Mouse (Mus musculus) cerebellum, adult 11-12 months (tissue): ENCODE data around the gene Dscaml1.
A peak's percentile ranks its signal among the peaks of the same experiment; 100 is the strongest.

Source experiments
- DNase-seq: peaks from one replicate; pipeline ENCODE4 v3.0.0; 2022

Dscaml1 gene

GRCm38 (mm10) chr9:45574021-45574420 lies 147.6 kb downstream of the Dscaml1 start:
- DNase-seq, result no peak

GRCm38 (mm10) chr9:45580069-45580795 lies 153.8 kb downstream of the Dscaml1 start:
- DNase-seq, result no peak

GRCm38 (mm10) chr9:45586475-45586874 lies 160.0 kb downstream of the Dscaml1 start:
- no peak for DNase-seq

GRCm38 (mm10) chr9:45587704-45588103 lies 161.3 kb downstream of the Dscaml1 start:
- no peak for DNase-seq

GRCm38 (mm10) chr9:45589867-45590266 lies 163.4 kb downstream of the Dscaml1 start:
- DNase-seq, result peak; percentile 67

- DNase-seq, result no peak
These were observed 164.6 kb downstream of the Dscaml1 start for GRCm38 (mm10) chr9:45591061-45591460.

- peak; percentile 99 for DNase-seq
These were observed 165.9 kb downstream of the Dscaml1 start for GRCm38 (mm10) chr9:45592374-45592773.

GRCm38 (mm10) chr9:45598117-45598516 lies 171.7 kb downstream of the Dscaml1 start:
- DNase-seq, result peak; percentile 88

GRCm38 (mm10) chr9:45599377-45599776 lies 172.9 kb downstream of the Dscaml1 start:
- DNase-seq, result no peak

- peak; percentile 90 for DNase-seq
These were observed 180.9 kb downstream of the Dscaml1 start for GRCm38 (mm10) chr9:45607337-45607736.

- no peak for DNase-seq
These were observed 181.9 kb downstream of the Dscaml1 start for GRCm38 (mm10) chr9:45608097-45609031.

- DNase-seq, result no peak
These were observed 184.1 kb downstream of the Dscaml1 start for GRCm38 (mm10) chr9:45610336-45611060.

- DNase-seq, result no peak
These were observed 188.2 kb downstream of the Dscaml1 start for GRCm38 (mm10) chr9:45614616-45615015.

- no peak for DNase-seq
These were observed 191.5 kb downstream of the Dscaml1 start for GRCm38 (mm10) chr9:45617889-45618288.

- DNase-seq, result no peak
These were observed 192.0 kb downstream of the Dscaml1 start for GRCm38 (mm10) chr9:45618443-45618842.

GRCm38 (mm10) chr9:45620049-45620448 lies 193.6 kb downstream of the Dscaml1 start:
- no peak for DNase-seq

GRCm38 (mm10) chr9:45620920-45621319 lies 194.5 kb downstream of the Dscaml1 start:
- no peak for DNase-seq

- no peak for DNase-seq
These were observed 199.5 kb downstream of the Dscaml1 start for GRCm38 (mm10) chr9:45625889-45626446.

GRCm38 (mm10) chr9:45632520-45632919 lies 206.1 kb downstream of the Dscaml1 start:
- peak; percentile 46 for DNase-seq

GRCm38 (mm10) chr9:45633036-45633435 lies 206.6 kb downstream of the Dscaml1 start:
- peak; percentile 41 for DNase-seq

GRCm38 (mm10) chr9:45634978-45635377 lies 208.6 kb downstream of the Dscaml1 start:
- no peak for DNase-seq

GRCm38 (mm10) chr9:45637346-45637745 lies 210.9 kb downstream of the Dscaml1 start:
- peak; percentile 37 for DNase-seq
